Mouse (Mus musculus) left cerebral cortex, adult 18-20 months (tissue): Measurements from ENCODE around the gene Zswim1. TPM values are rescaled to one million over a fixed set of nuclear protein-coding genes. Genes with fewer than 3 reads are reported as not detected.

Experiments used
- DNase-seq, 2 experiments: peaks; one replicate each; pipeline ENCODE4 v3.0.0; 2021 to 2022; ENCODE audit warnings: low spot score in 2 of 2, mixed read lengths in 1 of 2
- long read RNA-seq, 2 experiments: library from polyadenylated mRNA; stranded (forward); transcript quantifications; one replicate each; pipeline ENCODE4 v2.0.0; 2021
- total RNA-seq, 2 experiments: library from RNA; stranded (reverse); gene quantifications; 2 replicates each; pipeline ENCODE4 v1.2.3; 2021

Zswim1 gene
- 10 to 100 TPM; 23.2 to 25.2 TPM for total RNA-seq
- long read RNA-seq, experiment 1, transcript Zswim1-201 (2 exons, 2,705 nt) = major isoform, 52 of 63 reads
- long read RNA-seq, experiment 1, partial matches to known transcripts = 0 of 63 reads
- long read RNA-seq, experiment 1, other reads (novel, unspliced or antisense) = 10 of 63 reads
- long read RNA-seq, experiment 2, transcript Zswim1-201 (2 exons, 2,705 nt) = major isoform, 37 of 41 reads
- long read RNA-seq, experiment 2, partial matches to known transcripts = 0 of 41 reads
- long read RNA-seq, experiment 2, other reads (novel, unspliced or antisense) = 4 of 41 reads

DNA sequence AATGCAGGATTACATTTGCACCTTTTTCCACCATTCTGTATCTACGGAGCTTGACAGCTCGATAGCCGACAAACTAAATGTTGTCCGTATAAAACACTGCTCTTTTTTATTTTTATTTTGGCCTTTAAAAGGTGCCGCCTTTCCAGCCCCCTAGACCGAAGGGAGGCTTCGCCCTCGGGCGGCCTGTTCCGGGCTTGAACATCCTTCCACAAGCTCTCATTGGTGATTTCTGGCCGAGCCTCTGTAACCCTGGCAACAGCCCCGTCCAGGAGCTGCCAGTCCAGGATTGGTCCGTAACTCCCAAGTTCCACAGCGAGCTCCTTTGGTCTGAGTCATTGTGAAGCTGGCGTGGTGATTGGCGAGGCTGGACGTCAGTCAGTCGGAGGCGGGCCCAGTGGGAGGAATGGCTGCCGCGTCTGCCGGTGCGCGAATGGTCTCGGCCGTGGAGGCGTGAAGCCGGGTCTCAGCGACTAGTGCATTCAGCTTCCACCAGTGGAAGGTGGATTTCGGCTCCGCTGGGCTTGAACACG, at the start of gene Zswim1:
Zswim1 (plus strand) TSS at position 51 of the 530 bp plus-strand sequence.
- peak; percentile 100 for DNase-seq

DNA sequence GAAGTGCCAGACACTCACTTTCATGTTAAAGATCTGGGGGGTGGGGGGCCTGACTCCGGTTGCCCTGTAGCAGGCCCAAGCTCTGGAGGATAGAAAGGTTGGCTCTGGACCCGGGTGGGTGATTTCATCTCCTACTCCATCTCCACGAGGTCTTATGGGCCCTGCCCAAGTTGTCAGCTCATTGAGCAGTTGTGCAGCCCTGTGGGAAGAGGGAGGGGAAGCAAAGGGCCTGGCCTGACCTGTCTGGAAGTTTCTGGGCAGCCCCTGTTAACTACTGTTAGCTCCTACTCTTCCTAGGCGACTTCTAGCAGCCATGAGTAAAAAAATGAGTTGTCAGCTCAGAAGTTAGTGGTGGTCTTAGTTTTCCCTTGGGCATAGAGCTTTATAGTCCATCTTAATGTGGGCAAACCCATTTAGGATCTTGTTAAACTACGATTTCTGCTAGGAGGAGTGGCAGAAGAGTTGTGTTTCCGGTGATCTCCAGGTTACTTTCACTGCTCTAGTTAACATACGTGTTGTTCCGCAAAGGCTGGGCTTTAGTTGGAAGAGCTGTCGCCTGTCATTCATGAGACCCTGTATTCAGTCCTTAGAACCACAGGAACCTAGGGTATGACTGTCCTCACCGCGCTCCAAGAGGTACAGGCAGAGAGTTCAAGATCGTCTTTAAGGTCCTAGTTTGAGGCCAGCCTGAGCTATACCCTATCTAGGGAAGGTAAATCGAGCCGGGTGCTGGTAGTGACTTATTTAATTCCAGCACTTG, 49.1 kb upstream of the Zswim1 start:
- DNase-seq = no peak

DNA sequence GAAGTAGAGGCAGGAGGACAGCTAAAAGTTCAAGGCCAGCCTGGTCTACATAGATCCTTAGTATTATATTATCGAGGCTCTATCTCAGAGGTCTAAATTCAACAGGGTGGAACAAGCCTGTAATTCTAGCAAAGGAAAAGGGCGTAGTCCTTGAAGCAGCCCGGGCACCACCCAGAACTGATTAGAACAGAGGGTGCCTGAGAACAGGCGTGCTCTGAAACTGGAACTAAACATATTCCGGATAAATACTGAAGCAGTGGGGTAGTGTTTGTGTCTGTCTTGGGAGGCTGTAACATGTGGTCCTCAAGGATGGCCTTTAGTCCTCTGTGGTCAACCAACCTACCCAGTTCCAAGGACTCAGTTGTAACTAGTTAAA, 48.5 kb upstream of the Zswim1 start:
- no peak for DNase-seq

DNA sequence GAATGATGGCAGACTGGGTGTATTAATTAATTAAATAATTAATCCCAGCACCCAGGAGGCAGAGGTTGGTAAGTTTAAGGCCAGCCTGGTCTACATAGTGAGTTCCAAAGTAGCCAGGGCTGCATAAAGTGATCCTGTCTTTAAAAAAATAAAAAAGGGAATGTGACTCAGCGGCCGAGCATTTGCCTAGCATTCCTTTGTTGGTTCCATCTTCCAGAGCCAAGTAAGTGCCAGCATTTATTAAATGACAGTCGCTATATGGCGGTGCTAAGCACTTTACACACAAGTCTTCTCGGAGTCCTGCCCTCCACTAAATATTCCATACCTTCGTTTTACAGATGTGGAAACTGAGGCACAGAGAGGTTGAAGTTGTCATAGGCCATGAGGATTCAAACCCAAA, 46.4 kb upstream of the Zswim1 start:
- DNase-seq = no peak

DNA sequence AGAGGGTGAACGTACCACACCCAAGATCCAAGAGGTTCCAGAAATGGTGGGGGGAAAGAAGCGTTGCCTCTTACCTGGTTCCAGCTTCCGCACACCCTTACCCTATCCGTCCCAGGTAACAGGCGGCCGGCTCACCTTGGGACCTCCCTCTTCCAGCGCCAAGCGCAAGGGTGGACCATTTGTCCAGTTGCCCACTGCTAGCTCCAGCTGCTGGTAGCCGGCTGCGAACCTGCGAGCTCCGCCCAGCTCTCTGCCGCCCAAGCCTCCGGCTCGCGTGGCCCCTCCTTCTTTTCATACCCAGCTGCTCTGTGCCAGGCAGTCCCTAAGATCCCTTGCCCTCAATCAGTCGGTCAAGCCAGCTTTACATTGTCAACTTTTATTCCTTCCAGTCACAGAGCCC, 45.7 kb upstream of the Zswim1 start:
- no peak for DNase-seq

DNA sequence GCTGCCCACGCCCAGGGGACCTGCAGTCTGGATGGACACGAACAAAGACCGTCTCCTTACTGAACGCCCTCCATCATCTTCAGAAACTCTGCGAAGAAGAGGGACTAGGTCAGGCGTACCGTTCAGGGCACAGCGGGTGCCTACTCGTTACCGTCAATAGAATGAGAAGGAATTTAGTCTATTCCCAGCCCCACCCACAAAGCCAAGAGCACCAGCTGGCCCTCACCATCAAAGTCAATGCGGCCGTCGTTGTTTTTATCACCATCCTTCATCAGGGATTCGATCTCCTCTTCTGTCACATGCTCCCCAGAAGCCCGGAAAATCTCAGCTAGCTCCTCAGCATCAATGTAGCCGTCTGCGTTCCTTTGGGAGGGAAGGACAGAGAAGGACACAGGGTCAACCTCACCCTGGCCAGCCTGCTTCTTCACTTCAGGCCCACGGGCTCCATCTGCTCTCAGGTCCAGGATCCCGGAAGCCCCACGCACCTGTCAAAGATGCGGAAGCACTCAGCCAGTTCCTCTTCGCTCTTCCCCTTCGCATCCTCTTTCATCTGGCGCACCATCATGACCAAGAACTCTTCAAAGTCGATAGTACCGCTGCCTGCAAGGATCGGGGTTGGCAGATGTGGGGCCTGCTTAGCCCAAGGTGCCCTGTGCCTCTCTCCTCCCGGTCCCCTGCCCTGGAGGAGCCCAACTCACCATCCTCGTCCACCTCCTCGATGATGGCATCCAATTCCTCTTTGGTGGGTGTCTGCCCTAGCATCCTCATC, 45.1 kb upstream of the Zswim1 start:
- DNase-seq = no peak

DNA sequence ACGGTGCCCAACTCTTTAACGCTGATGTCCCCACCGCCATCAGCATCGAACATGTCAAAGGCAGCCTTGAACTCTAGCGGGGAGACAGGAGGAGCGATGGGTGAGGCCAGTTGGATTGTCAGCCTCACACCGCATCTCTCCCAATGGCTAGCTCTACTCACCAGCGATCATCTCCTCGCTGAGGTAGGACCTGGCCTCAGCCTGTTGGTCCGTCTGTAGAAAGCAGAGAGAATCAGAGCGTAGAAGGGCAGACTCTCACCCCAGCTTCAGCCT, 44.5 kb upstream of the Zswim1 start:
- DNase-seq = no peak

DNA sequence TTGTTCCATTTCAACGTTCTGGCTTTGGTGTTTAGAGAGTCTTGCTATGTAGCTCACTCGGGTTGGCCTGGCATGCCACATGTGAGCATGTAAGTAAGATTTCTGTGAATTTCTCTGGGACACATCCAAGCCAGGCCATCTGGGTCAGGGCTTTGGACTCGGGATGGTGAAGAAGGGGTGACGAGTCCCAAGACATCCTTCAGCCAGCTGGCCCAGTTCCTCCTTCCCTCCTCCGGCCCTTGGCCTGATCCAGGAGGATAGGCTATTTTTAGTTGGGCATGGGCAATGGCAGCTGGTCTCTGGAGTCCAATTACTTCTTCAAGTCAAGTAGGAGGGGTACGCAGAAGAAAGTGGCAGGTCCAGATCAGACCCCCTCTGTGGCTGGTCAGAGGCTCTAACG, 43.7 kb upstream of the Zswim1 start:
- no peak for DNase-seq

DNA sequence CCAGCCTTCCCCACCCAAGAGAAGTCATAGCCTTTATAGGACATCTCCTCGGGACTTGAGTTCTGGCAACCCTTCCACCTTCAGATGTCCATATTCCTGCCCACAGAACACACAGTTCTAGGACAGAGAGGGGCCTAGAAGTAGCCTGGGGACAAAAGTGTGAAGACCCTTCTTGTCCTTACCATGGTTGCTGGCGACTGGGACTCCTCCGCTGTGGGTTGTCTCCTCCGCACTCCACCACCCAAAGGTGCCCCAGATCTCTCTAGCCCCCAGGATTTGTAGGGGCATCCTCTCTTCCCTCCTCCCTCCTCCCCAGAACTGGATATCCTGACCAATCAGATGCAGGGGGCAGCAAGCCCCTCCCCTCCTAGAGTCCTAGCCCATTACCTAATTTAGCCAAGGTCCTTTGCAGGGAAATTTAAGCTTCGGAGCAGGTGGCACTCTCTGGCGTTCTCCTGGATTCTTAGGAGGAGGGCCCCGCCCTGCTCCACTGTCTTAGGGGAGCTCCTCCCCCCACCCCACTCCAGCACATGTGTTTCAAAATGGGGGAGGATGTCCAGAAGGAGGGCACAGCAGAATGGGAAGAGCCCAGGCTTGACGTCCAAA, 42.9 kb upstream of the Zswim1 start, which contains the start of gene Tnnc2:
Tnnc2 (minus strand) TSS at position 487 of the 606 bp plus-strand sequence.
- DNase-seq = no peak

DNA sequence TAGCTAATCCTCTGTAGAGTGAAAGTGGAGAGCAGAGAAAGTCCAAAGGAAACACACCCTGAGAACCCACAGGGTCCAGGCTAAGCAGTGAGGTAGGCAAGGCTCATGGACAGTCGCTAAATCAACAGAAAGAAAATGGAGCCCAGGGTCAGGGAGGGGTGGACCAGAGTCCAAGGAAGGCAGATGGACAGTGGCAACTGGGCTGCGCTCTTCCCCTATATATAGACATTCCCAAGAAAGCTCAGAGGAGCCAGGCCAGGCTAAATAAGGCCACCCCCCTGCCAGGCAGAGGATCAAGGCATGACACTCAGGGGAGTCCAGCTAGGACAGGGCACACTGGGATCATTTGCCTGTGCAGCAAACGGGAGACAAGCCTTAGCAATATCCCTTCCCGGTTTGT, 40.6 kb upstream of the Zswim1 start:
- no peak for DNase-seq

DNA sequence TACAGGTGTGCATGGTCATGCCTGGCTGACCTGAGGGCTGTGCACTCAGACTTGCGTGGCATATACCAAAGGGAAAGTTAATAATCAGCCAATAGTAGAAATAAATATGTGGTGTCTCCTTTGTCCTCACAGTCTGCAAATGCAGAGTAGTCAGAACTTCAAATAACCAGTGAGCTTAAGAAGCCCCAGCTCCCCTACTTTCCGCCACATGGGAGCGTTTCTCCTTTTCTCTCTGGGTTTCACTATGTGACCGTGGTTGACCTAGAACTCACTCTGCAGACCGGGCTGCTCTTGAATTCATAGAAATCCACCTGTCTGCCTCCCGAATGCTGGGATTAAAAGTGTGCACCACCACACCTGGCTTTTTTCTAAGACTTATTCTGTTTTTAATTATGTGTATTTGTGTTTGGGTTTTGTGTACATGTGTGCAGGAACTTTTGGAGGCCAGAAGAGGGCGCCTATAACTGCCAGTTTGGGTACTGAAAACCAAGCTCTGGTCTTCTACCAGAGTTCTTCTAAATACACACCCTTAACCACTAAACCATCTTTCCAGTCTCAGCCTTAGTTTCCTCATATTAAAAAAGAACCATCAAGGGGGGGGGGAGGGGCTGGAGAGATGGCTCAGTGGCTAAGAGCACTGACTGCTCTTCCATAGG, 38.4 kb upstream of the Zswim1 start:
- no peak for DNase-seq

DNA sequence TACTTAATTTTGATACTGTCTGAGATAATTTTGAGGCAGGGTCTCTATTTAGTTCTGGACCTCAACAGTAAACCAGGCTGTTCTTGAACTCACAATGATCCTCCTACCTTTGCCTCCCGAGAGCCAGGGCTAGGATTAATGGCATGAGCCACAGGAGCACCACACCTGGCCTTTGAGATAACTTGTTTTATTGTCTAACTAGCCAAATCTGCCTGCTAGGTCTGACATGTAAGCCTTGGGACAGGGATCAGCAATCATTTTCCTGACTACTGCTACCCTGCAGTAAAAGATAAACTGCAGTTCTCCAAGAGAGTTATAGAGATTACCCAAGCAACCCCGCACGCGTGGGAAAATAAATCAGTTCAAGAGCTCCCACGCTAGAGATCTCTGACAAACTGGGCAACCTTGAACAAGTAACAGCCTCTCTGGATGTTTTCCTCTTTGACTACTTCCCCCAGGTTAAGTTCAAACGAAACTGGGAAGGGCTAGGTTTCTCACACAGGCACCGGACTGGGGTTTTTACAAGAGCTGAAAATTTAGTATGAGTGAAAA, 37.5 kb upstream of the Zswim1 start:
- DNase-seq = no peak

DNA sequence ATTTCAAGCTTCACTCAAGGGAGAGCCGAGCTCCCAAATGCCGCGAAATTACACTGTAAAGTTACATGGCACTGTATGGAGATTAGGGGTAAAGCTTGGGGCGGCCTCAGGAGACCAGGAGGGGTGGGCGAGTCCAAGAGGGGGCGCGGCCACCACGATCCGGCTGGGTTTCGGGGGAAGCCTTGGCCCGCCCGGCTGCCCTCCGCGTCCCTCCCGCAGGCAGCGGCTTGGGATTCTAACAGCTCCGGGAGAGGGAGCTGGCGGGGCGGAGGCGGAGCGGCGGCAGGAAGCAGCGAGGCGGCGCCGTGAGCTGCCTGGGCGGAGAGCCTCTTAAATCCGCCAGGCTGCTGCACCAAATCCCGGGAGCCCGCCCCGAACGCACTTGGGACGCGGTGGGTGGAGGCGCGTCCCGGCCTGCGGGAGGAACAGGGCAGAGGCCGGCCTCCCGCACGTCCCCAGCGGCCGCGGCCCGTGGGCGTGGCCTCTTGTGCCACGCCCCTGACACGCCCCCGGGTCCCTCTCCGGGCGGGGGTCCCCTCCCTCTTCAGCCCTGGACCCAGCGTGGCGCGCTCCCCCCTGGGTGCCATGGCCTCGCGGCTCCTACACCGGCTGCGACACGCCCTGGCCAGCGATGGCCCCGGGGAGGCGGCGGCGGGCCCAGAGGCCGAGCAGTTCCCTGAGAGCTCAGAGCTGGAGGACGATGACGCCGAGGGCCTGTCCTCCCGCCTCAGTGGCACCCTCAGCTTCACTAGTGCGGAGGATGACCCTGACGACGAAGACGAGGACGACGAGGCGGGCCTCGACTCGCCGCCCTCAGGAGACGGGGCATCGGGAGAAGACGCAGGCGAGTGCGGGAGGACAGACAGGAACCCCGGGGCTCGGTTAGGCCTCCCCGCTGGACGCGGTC, 36.8 kb upstream of the Zswim1 start, which contains the start of gene Snx21:
Snx21 (plus strand) TSS at position 343 of the 907 bp plus-strand sequence.
- DNase-seq = peak; percentile 83 to 86

DNA sequence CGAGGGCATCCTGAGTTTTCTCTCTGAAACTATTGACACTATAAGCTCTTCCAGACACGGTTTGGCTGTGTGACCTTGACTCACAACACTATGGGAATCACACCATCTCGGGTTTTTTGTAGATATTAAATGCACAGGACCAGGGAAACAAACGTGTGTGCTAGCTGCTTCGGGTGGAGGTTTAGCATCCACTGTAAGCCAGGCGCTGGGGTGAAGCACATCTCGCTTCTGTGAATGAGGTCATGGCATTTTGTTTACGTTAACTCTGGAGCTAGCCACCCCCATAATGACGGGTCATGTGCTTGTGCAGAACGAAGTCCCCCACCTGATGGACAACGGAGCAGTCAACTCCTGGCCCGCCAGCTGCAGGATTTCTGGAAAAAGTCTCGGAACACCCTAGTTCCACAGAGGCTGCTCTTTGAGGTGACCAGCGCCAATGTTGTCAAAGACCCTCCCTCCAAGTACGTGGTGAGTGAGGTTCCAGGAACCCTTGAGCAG, 36.0 kb upstream of the Zswim1 start:
- no peak for DNase-seq

DNA sequence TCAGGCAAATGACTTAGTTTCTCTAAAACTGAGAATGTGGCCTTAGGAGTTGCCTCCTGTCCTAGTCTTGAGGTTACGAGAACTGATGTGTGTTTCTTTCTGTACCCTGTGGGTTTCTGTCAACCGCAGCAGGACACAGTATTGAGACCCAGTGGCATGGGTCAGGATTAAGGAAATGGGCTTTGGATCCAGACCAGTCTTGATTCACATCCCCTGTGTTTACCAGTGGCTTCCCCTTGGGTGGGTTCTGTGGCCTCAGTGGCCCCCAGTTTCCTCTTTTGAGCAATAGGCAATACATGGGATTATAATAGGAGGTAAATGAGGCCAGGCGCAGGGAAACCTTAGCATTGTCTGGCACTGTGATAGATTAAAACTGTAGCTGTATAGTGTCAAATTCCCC, 35.5 kb upstream of the Zswim1 start:
- DNase-seq = no peak

DNA sequence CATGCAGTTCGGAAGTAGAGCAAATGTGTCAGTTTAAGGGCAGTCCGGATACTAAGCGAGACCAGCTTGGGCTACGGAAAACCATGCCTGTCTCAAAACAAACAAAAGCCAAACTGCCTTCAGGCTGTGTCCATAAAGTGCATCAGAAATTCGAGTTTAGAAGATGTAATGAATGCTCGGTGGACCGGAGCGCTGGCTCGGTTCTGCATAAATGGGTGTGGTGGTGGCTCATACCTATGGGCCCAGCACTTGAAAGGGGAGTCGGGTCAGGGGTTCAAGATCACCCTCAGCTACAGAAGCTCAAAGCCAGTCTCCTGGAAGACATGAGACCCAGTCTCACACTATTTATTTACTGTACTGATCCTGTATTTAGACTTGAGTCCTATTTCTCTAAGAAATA, 34.7 kb upstream of the Zswim1 start:
- DNase-seq = no peak

DNA sequence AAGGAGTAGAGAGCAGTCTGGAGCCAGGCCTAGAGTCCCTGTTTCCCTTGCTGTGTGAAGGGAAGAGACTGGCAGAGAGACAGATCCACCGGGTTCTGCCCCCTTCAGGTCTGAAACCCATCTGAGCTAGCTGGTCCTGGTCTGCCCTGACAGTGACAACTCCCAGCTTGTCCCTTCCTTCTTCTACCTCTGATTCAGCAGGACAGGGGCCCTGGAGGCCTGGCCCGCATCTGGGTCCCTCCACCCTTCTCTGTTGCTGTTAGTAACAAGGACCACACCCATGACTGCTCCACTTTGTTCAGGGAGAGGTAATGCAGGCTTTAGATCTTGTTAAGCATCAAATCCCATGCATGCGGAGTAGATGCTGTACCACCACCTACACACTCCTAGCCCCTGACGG, 34.1 kb upstream of the Zswim1 start:
- no peak for DNase-seq

DNA sequence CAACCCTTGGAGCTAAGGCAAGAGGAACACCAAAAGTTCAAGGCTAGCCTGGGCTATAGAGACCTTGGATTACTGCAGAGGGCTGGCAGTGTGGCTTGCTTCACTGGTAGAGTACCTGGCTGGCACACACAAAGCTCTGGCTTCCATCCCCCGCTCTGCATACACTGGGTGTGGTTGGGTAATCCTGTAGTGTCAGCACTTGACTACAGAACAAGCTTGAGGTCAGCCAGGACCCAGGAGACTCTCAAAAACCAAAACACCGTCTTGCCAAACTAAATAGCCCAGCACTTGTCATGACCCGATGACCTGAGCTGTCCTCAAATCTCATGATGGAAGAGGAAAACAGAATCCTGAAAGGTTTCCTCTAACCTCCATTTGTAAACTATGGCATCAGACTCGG, 32.0 kb upstream of the Zswim1 start:
- DNase-seq = no peak

DNA sequence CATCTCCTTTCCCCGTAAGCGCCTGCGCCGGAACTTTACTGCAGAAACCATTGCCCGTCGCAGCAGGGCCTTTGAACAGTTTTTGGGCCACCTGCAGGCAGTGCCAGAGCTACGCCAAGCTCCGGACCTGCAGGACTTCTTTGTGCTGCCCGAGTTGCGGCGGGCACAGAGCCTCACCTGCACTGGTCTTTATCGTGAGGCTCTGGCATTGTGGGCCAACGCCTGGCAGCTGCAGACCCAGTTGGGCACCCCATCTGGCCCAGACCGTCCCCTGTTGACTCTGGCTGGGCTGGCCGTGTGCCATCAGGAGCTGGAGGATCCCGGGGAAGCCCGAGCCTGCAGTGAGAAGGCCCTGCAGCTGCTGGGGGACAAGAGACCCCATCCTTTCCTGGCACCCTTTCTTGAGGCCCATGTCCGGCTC, 30.6 kb upstream of the Zswim1 start:
- no peak for DNase-seq
